Mouse (Mus musculus) MN1 (cell line): ENCODE measurements at regions not wholly inside any gene's neighbourhood (a gene's known extent, or its start where the extent isn't known, plus 50 kb on each side); places are given as distances from the start of the nearest gene placed in this dataset.
A peak's percentile ranks its signal among the peaks of the same experiment; 100 is the strongest.

ENCODE experiments used
- DNase-seq: peaks from one replicate; pipeline ENCODE4 v3.0.0-alpha.2; 2016; ENCODE audit warnings: low spot score

- peak; percentile 9 for DNase-seq
Measured at GRCm38 (mm10) chr14:99521954-99522523, 223.5 kb downstream of the Klf5 start.

- DNase-seq, result no peak
Measured at GRCm38 (mm10) chr14:99535781-99536180, 237.3 kb downstream of the Klf5 start.

DNA sequence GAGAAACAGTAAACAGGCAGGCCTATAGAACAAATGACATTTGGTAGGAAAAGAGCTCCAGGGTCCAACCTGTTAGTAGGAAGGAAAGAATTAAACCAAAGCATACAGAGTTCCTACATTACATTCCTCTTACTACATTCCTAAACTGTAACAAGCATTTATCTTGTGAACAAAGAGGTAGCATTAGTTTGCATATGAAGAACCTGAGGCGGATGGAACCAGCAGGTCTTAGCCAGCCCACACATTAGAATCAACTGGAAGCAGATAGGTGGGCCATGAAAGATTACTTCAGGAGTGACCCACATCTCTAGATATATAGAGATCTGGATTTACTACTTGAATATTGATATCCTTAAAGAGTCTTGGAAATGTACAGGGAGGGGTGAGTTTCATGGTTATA lies 238.8 kb downstream of the Klf5 start:
- DNase-seq, result no peak

- no peak for DNase-seq
Measured at GRCm38 (mm10) chr14:99541716-99542115, 243.2 kb downstream of the Klf5 start.

- DNase-seq, result peak; percentile 27
Measured at GRCm38 (mm10) chr14:99547931-99548330, 249.4 kb downstream of the Klf5 start.

- DNase-seq, result peak; percentile 42
Measured at GRCm38 (mm10) chr14:99548363-99549248, 250.1 kb downstream of the Klf5 start.

GRCm38 (mm10) chr14:99564024-99564423 lies 265.5 kb downstream of the Klf5 start:
- DNase-seq, result no peak

DNA sequence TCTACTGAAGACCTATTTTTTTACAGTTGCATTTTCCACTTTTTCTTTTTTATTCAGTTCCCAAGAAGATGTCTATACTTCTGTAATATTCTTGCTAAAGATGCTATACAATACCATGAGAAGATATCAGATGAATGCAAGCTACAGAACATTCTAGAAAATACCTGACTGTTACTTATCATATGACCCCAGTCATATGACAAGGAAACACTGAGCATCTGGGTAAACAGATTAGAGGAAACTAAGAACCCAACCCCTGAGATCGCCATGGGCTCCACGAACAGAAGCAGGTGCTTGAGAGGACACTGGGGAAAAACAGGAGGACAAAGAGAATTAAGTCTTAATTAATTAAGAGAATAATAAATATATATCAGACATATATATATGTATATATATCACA lies 275.7 kb downstream of the Klf5 start:
- DNase-seq, result no peak

GRCm38 (mm10) chr14:99578665-99579064 lies 280.2 kb downstream of the Klf5 start:
- DNase-seq, result no peak

- DNase-seq, result no peak
Measured at GRCm38 (mm10) chr14:99579271-99579759, 280.8 kb downstream of the Klf5 start.

GRCm38 (mm10) chr14:99579765-99580266 lies 281.3 kb downstream of the Klf5 start:
- DNase-seq, result no peak

DNA sequence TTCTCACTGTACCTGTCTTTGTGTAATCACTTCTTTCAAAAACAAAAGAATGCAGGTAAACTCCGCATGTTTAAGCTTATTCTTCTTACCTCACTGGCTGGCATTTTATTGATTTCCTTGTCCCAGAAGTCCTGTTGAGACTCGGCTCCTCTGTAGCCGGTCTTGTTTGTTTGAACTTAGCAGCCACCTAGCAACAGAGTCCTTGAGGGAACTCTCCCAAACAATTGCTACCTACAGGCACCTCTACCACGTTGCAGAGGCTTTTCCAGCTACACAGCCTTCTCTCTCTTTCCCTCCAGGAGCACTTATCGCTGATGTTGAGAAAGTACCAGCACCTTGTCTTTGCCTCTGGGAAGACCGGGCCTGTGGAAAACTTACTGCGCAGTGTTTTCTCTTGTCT lies 285.7 kb downstream of the Klf5 start:
- DNase-seq, result no peak

- DNase-seq, result no peak
Measured at GRCm38 (mm10) chr14:99586029-99586428, 287.5 kb downstream of the Klf5 start.

DNA sequence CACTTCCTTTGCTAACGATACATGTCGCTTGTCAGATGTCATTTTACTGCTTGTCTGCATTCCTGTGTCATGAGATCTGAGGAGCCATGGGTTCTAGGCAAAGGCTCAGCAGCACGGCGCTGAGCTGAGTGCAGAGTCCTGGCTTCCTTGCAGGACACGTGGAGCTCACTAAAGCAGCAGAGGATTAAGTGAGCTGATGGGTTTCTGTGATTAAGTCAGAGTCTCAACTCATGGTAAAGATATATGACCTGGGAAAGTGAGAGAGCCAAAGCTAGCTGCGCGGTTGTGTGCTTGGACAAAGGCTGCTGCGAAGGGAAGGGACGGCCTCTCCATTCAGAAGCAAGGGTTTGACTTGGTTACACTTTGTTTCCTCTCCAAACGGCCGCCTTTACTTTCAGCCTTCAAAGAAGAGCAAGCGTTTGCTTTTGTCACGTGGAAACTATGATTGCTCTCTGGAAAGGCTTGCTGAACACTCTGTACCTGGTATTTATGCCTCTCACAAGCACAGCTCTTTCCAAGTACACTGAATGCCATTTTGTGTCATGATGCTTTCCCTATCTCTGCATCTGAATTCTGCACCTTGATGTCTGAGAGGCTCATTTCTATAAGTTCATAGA lies 292.5 kb downstream of the Klf5 start:
- no peak for DNase-seq

DNA sequence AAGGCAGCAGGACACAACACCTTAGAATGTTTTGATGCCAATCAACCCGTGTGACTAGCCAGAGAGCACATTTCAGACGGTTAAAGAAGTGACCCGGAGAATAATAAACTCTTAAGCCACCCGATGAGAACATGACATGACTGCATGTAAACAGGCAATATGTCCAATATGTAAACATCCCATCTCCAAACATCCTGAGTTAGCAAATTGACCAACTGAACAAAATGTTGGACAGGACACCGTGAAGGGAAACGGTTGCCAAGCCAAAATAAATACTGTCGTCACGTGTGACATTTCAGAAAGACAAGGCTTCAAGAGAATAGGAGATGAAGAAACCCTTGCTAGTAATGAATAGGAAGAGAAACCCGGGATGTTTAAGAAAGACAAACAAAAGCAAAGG lies 294.4 kb downstream of the Klf5 start:
- no peak for DNase-seq

GRCm38 (mm10) chr14:99593864-99594263 lies 295.4 kb downstream of the Klf5 start:
- no peak for DNase-seq

GRCm38 (mm10) chr14:99601900-99602299 lies 303.4 kb downstream of the Klf5 start:
- no peak for DNase-seq

GRCm38 (mm10) chr14:99603257-99603656 lies 304.8 kb downstream of the Klf5 start:
- DNase-seq, result no peak

DNA sequence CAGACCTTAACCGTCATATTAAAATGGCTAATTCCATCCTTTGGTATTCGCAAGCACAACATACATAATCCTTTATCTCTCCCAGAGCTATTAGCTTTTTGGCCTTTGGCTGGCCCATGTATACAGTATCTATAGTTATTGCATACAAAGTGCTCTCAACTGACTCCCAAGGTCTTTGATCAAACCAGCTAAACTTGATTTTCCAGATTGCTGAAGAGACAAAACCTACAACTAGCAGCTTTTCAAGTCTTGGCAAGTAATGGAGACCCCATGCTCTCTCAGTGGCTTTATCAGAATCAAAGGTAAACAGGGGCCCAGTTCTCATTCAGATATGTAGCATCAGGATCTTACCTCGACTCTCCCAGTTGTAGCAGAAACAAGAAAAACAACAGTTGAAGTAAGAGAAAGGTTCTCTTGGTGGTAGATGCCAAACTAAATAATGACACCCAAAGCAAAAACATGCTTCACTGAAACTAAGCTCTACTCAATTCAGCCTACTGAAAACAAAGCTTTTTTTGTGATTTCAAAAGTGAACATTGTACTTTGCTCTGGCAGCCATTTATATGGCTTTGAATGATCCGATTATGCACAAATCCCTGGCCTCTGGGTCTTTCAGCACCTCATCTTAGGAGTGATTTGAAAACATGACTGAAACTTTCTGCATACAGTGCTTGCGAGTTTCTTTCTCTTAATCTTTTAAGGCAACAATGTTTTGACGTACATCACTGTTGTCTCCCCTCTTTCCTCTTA lies 307.0 kb downstream of the Klf5 start:
- DNase-seq, result no peak

GRCm38 (mm10) chr14:99609003-99609402 lies 310.5 kb downstream of the Klf5 start:
- no peak for DNase-seq

- no peak for DNase-seq
Measured at GRCm38 (mm10) chr14:99611435-99611834, 312.9 kb downstream of the Klf5 start.

DNA sequence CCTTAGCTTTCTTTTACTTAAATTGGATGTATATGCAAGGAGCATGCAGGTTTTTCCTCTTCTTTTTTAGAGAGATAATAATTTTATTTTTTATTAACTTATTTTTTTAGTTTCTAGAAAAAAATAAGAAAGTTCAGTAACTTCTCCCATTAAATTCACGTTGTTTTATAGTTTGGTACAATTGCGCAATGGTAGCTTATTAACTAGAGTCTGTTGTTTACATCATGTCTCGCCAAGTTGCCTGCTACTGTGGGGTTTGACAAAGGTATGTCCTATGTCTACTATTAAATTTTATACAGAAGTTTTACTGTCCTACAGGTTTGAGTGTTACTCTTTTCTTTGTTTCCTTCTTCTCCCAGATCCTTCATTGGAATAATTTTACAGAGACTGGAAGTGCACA lies 313.6 kb downstream of the Klf5 start:
- DNase-seq, result no peak
